Mouse (Mus musculus) T-helper 2 cell (primary cell): ENCODE data around the gene Tfr2.

Experiments
- in situ Hi-C: fragments of 300-600 bp; cut with MboI, MseI; formaldehyde crosslinking; loops from one replicate; pipeline ENCODE4 v1.15.1; 2025; ENCODE audit warnings: high pct_unique_total_duplicates

Tfr2 gene

DNA sequence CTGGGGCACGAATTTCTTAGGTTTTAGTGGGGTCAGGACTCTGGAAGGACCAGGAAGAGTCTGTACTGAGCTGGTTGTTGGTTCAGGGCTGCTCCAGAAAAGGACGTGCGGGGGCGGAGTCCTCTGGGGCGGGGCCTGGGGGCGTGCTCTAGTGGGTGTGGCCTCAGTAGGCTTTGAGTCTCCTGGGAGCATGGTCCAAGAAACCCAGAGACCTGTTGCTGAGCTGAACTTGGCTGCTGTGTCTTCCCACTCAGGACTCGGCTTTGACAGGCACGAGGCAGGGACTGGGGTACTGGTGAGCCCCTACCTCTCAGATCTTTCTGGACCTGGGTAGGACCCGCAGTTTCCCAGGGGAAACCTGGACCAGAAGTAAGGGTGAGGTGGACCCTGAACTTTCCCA, at the start of gene Tfr2:
Tfr2 (plus strand) TSS at position 176 of the 400 bp plus-strand sequence.
- in situ Hi-C loops, result no loop called here

GRCm38 (mm10) chr5:137521861-137522260, 47.8 kb upstream of the Tfr2 start:
- in situ Hi-C loops, result loop anchor here (5.0 kb wide), 1 partner anchor 645 kb away; no protein-coding TSS in a partner anchor

GRCm38 (mm10) chr5:137522711-137523110, 46.9 kb upstream of the Tfr2 start:
- in situ Hi-C loops, result loop anchor here (5.0 kb wide), 1 partner anchor 645 kb away; no protein-coding TSS in a partner anchor

- in situ Hi-C loops, result loop anchor here (5.0 kb wide), 1 partner anchor 644 kb away; no protein-coding TSS in a partner anchor
These were observed 46.0 kb upstream of the Tfr2 start for GRCm38 (mm10) chr5:137523396-137524250.

DNA sequence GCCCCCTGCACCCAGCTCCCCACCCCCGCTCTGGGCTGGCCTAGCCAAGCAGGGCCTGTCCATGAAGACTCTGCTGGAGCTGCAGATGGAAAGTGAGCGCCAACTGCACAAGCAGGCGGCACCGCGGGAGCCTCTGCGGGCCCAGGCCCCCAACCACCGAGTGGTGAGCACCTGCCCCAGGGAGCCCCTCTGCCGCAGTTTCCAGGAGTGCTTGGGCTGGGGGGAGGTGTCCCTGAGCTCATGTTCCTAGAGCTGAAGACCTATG, 45.5 kb upstream of the Tfr2 start:
- in situ Hi-C loops, result loop anchor here (5.0 kb wide), 1 partner anchor 643 kb away; no protein-coding TSS in a partner anchor

DNA sequence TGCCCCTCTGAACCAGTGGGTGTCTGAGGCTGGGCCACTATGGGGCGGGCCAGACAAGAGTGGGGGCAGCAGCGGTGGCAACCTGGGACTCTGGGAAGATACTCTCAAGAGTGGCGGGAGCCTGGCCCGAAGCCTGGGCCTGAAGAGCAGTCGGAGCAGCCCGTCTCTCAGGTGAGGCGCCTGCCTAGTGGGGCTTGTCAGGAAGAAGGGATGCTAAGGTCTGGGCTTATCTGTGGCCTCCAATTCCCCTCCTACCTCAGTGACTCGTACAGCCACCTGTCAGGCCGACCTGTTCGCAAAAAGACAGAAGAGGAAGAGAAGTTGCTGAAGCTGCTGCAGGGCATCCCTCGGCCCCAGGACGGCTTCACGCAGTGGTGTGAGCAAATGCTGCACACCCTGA, 45.0 kb upstream of the Tfr2 start:
- in situ Hi-C loops, result loop anchor here (5.0 kb wide), 1 partner anchor 643 kb away; no protein-coding TSS in a partner anchor

DNA sequence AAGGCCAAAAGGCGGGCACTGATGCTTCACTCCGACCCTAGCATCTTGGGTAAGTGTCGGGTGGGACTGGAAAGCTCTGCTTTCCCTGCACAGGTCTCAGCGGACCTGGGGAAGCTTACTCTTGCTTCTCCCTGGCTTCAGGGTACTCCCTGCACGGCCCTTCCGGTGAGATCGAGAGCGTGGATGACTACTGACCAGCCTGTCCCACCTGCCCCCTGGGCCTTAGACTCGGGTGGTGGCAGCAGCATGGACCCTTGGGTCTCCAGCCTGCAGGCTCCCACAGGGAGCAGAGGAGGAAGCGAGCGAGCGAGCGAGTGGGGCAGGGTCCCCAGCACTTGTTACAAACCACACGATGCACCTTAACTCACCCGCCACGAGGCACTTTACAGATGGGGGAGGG, 44.1 kb upstream of the Tfr2 start:
- in situ Hi-C loops, result no loop called here

DNA sequence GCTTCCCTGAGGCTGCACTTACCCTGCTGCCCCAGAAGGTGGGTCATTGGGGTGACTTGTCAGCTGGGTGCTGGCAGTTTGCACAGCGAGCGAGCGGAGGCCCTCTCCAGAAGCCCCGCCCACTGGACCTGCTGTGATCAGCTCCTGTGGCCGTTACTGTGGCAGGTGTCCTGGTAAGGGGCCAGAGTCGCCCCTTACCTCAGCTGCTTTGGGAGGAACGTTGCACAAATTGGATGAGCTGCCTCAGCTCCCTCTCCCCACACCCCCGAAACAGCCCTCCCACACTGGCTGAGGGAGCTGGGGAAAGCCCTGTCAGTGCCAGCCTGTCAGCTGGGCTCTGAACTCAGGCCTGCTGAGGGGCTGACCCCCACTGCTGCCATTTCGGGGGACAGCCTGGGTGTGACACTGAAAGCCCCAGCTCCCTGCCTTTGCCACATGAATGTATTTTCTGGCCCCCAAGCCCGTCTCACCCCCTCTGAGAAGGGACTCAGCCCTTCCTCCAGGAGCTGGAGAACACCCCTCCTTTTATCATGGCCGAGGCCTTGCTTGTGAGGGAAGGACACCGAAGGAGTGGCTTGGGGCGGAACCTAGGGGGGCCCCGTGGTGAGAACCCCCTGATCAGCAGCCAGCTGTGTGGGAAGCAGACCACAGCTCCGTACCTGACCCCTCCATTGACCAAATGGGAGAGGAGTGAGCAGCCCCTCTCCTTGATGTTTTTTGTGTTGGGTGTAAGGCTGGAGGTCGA, 43.3 kb upstream of the Tfr2 start:
- in situ Hi-C loops, result no loop called here

GRCm38 (mm10) chr5:137527413-137527812, 42.2 kb upstream of the Tfr2 start:
- in situ Hi-C loops, result no loop called here

DNA sequence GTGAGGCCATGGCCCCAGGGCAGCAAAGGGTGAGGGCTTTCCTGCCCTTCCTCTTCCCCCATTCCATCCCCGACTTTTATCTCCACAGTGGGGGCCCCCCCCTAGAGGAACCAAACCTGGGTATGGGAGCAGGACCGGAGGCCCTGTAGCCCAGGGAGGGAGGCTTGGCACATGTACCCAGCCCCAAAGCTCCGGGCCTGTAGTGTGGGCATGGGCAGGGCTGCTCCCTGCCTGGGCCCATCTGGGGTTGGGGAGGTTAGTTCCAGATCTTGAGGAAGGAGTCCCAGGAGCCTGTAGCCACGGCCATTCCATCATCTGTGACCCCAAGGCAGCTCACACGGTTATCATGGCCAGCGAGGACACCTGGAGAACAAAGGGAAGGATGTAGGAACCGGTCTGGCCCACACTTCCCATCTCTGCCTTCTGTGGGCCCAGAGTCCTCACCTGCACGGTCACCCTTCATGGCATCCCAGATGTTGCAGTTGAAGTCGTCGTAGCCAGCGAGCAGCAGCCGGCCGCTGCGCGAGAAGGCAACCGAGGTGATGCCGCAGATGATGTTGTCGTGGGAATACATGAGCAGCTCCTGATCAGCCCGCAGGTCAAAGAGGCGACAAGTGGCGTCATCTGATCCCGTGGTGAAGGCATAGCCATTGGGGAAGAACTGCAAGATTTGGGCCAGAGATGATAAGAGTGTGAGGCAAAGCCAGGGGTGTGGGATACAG, 41.2 kb upstream of the Tfr2 start:
- in situ Hi-C loops, result no loop called here

GRCm38 (mm10) chr5:137529221-137529995, 40.2 kb upstream of the Tfr2 start:
- in situ Hi-C loops, result no loop called here

DNA sequence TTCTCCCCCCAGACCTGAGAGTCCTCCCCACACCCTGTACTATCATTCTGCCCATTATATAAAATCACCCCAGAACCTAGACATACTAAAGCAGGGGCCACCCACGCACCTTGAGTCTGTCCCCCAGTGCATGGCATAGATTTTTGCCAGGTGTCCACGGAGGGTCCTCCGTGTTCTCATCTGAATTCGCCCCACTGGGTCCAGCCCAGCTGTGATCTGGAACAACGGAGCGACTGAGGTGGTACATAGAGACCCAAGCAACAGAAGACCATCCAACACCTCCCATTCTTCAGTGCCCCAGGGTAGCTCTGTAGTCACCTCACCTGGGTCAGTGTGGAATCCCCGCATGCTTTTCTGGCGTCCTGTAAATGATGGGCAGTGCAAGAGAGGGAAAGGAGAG, 39.6 kb upstream of the Tfr2 start:
- in situ Hi-C loops, result loop anchor here (5.0 kb wide), 2 partner anchors 67 to 247 kb away; partner anchors contain the start of gene Ppp1r35

- in situ Hi-C loops, result loop anchor here (5.0 kb wide), 2 partner anchors 66 to 246 kb away; partner anchors contain the start of gene Ppp1r35
These were observed 38.8 kb upstream of the Tfr2 start for GRCm38 (mm10) chr5:137530588-137531413.

DNA sequence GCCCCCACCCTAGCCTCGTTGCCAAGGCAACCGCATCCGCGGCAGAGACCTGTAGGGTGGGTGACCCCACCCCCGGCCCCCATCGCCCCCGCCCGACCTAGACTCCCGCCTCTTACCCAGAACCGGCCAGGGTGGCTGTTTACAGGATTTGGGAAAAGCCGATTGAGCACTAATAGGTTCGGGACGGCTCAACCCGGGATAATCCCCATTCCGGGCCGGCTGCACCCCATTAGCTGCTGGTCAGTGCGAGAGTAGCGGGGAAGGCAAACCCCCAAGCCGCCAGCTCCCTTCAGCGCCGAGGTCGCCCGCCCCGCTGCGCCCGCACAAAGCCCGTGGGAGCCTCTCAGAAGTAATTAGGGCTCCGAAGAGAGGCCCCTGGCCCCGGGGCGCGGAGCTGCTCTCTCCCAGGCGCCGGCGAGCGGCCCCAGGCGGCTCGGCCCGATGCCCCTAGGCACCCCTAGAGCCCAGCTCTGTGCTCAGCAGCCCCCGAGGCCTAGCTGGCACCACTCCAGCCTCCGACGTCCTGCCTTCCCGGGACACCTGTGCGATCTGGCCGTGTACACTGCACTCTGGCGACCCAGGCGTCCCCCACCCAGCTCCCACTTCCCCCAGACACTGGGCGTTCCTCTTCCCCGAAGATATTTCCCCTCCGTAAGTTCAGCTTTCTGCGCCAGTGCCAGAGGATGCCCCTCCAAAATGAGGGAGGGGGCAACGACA, 38.1 kb upstream of the Tfr2 start:
- in situ Hi-C loops, result loop anchor here (5.0 kb wide), 2 partner anchors 66 to 246 kb away; partner anchors contain the start of gene Ppp1r35

GRCm38 (mm10) chr5:137532131-137532807, 37.4 kb upstream of the Tfr2 start:
- in situ Hi-C loops, result loop anchor here (5.0 kb wide), 2 partner anchors 65 to 245 kb away; partner anchors contain the start of gene Ppp1r35

GRCm38 (mm10) chr5:137532808-137533116, 36.9 kb upstream of the Tfr2 start:
- in situ Hi-C loops, result loop anchor here (5.0 kb wide), 2 partner anchors 65 to 245 kb away; partner anchors contain the start of gene Ppp1r35

GRCm38 (mm10) chr5:137533117-137533827, 36.4 kb upstream of the Tfr2 start, which contains the start of the genes Epo and Gnb2:
Epo (minus strand) TSS chr5:137533242.
Gnb2 (minus strand) TSS chr5:137533510.
- in situ Hi-C loops, result loop anchor here (5.0 kb wide), 2 partner anchors 64 to 244 kb away; partner anchors contain the start of gene Ppp1r35

GRCm38 (mm10) chr5:137534762-137535161, 34.9 kb upstream of the Tfr2 start:
- in situ Hi-C loops, result loop anchor here (5.0 kb wide), 2 partner anchors 63 to 243 kb away; partner anchors contain the start of gene Ppp1r35
